Mouse (Mus musculus) 3T3-L1 (cell line): Measurements from ENCODE around the gene Pkp4.
A peak's percentile ranks its signal among the peaks of the same experiment; 100 is the strongest.

Experiments
- DNase-seq: peaks from one replicate; pipeline ENCODE4 v3.0.0-alpha.2; 2015; ENCODE audit warnings: low read depth, low spot score

Gene Pkp4

GRCm38 (mm10) chr2:59219997-59220789 is 59.5 kb downstream of the Pkp4 start:
- peak; percentile 41 for DNase-seq

GRCm38 (mm10) chr2:59226383-59226782 is 65.7 kb downstream of the Pkp4 start:
- no peak for DNase-seq

GRCm38 (mm10) chr2:59227011-59227410 is 66.4 kb downstream of the Pkp4 start:
- no peak for DNase-seq

- DNase-seq: no peak
Observed at GRCm38 (mm10) chr2:59227508-59228263, 67.0 kb downstream of the Pkp4 start.

- no peak for DNase-seq
Observed at GRCm38 (mm10) chr2:59229250-59229895, 68.7 kb downstream of the Pkp4 start.

- no peak for DNase-seq
Observed at GRCm38 (mm10) chr2:59230656-59231055, 70.0 kb downstream of the Pkp4 start.

GRCm38 (mm10) chr2:59231514-59231913 is 70.9 kb downstream of the Pkp4 start:
- DNase-seq: no peak

DNA sequence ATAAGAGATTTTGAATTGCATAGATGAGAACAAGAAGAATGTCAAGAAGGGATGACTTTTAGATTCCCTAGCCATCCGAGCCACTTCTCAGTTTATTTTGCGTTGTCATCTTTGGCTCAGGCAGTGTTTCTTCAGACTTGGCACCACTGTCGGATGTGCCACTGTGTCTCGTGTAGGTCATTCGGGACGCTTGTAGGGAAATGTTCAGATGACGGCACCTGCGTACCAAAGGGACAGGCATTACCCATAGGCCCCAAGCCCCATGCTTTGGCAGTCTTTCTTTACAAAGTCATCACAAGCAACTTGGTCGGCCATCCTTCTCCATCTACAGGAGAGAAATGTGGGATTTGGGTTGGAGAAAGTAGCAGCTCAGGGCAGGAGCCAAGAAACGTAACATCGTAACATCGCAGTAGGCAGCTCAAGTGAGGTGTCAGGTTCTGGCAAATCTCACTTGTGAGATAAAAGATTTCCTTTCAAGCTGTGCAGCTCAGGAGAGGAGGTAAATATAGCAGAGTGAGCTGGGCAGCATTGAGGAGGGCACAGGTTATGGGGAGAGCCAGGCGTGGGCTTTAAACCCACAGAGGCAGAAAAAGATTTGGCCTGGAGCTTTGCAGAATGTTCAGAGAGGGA is 72.8 kb downstream of the Pkp4 start:
- no peak for DNase-seq

DNA sequence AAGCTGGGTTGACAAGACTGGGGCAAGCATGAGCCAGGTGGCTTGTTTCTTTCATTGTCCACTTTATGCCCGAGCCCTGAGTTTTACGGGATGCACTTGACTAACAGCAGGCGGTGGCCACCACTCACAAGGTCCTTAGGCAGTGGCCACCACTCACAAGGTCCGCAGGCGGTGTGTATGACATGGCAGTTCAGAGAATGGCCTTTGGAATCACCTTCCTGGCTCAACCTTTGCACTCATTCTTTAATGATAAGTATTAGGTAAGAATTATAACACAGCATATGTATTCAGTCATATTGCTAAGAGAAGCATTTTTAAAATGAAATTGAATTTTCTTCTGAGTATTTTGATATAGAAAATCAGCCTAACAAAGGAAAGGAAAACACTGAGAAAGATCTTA is 73.3 kb downstream of the Pkp4 start:
- no peak for DNase-seq

DNA sequence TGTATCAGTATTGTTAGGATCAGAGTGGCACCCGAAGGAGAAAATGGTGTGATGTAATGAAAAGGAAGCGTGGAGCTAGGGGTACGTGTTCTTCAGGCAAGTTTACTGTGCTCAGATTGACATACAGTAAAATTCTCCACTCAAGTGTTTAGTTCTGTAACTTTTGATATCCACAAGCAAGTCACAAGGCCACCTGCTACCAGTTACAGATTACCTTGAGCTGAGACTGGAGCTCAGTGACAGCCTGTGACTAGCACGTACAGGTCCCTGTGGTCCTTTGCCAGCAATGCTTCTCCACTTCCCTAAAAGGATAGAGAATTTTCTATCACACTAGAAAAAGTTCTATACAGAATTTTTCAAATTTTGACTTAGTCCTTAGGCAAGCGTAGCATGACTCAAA is 73.9 kb downstream of the Pkp4 start:
- DNase-seq: no peak

GRCm38 (mm10) chr2:59239841-59240395 is 79.3 kb downstream of the Pkp4 start:
- no peak for DNase-seq

DNA sequence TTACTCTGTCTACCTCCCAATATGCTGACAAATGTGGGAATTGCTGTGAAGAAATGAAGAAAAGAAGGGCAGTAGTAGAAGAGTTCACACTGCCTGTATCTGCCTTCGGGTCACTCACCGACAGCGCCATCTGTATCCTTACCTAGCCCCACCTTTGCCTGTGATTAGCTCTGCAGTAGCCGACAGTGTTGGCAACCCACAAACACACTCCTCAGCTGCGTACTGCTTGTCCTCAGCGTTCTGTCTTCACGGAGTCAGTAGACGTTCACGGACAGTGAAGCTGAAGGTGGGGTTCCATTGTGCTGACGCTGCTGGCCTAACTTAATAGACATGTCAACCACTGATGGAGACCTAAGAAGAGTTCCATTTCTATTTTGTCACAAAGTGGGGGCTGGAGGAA is 81.5 kb downstream of the Pkp4 start:
- DNase-seq: no peak

- DNase-seq: no peak
Observed at GRCm38 (mm10) chr2:59244273-59245097, 83.8 kb downstream of the Pkp4 start.

GRCm38 (mm10) chr2:59245098-59245388 is 84.4 kb downstream of the Pkp4 start:
- DNase-seq: no peak

GRCm38 (mm10) chr2:59248806-59249205 is 88.2 kb downstream of the Pkp4 start:
- peak; percentile 46 for DNase-seq

GRCm38 (mm10) chr2:59252818-59253217 is 92.2 kb downstream of the Pkp4 start:
- no peak for DNase-seq

- no peak for DNase-seq
Observed at GRCm38 (mm10) chr2:59253435-59253834, 92.8 kb downstream of the Pkp4 start.

DNA sequence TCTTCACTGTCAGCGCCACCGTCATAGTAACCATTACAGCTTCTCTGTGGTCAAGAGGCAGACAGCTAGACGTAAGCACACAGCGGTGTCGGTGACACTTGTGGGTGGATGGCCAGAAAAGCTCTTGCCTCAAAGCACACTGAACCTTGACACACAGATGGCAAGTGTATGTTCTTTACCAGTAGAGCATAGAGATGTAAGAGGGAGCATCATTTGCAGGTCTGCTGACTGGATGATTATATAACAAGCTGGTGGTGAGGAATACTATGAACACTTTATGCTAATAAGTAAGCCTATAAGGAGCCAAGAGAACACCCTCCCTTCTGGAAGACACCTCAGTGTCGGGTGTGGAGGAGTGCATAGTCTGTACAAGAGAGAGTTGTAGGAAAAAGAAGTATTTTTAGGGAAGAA is 98.2 kb downstream of the Pkp4 start:
- no peak for DNase-seq

- no peak for DNase-seq
Observed at GRCm38 (mm10) chr2:59259346-59259745, 98.7 kb downstream of the Pkp4 start.

GRCm38 (mm10) chr2:59261203-59261602 is 100.6 kb downstream of the Pkp4 start:
- no peak for DNase-seq

DNA sequence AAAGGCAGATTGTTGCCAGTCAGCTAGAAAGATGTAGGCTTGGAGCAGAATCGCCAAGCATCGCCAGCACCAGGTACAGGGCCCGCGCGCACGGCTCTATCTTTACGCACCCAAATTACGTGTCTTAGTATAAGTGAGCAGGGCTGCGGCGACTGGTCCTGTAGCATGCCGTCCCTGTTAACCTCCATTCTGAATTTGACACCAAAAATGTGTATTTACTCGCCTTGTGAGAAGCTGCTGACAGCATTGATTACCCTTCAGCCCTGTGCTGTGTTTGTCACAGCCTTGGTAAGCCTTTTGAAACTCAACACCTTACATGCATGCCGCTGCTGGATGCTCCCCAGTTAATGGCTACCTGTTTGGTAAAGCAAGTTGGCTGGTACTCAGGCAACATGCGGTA is 105.8 kb downstream of the Pkp4 start:
- DNase-seq: no peak
